Mouse (Mus musculus) cerebral cortex, adult 2 months (tissue): Measurements from ENCODE around the gene Tmem72.

Experiments
- WGBS: fragments of 180-500 bp; shearing (Covaris S2); methylation state at CpG from one replicate; pipeline ENCODE4 v1.1.7; 2018; 5-methylcytosine and 5-hydroxymethylcytosine counted together

Gene Tmem72

DNA sequence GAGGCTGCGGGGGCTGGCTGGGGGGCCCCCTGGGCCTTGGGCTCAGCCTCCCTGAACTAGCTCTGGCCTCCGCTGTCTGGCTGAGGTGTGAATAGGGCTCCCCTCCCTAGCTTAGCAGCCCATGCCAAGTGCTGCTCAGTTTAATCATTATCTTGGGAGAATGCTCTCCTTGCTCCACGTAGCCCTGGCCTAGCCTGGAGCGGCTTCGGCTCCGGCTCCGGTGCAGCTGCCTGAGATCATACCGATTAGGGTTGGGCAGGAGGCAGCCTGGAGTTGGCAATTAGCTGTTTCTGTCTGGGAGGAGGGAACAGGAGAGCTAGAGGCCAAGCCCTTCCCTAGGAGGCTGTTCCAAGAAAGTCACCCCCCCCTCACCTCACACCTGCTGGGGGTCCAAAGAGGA, at the start of gene Tmem72:
Gene Tmem72, minus strand, starts transcription at position 248 of the 400 bp plus-strand sequence.
- WGBS: 72% methylated on average over 8 of the region's 8 CpGs

DNA sequence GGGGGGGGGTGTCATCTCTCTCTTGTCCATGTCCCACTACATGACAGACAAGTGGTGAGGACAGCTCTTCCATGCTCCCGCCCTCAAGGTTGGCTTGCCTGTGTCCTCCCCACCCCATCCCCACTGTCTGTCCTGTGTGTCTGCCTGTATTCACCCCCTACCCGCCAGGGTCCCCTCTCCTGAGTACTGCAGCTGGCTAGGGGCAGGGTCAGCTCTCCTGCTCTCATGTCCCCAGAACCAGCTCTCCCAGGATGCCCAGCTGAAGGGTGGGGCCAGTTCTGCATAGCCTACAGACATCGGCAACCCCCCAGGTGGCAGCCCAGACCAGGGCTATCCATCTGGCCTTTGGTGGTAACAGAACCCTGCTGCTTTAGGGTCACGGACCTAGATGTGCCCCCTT, 47.8 kb upstream of the Tmem72 start:
- WGBS: 96% methylated on average over 4 of the region's 4 CpGs

DNA sequence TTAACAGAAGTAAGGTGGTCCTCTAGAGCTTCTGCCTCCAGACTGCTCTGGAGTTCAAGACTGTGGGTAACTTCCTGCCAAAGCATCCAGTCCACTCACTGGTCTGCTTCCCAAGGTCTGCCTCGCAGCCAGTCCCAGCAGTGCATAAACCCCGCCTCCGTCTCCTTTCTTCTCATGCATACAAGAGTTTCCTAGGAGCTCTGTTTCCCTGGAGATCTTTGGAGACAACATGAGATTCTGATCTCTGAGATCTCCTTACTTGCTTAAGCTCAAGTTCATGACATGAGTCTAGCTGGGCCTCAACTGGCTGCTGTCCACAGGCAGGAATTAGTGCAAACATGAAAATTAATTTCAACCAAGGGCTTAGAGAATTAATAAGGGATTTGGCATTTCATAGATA, 45.6 kb upstream of the Tmem72 start:
- 53% methylated on average over 3 of the region's 3 CpGs for WGBS

DNA sequence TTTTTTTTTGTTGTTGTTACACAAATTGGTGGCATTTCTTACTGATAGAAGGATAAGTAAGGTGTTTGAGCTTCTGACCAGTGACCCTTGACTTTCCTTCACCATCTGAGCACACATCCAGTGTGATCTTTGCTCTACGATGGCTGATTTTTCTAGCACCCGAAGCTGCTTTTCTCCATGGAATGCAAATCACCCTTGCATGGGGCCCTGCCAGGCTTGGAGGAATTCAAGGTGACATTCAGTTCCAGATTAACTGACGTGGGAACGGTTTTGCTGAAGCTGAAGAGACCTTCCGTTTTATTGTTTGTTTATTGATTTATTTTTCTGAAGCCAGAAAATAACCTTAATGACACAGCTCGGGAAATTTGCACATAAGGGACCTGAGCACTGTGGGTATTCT, 43.5 kb upstream of the Tmem72 start:
- 83% methylated on average over 6 of the region's 6 CpGs for WGBS

DNA sequence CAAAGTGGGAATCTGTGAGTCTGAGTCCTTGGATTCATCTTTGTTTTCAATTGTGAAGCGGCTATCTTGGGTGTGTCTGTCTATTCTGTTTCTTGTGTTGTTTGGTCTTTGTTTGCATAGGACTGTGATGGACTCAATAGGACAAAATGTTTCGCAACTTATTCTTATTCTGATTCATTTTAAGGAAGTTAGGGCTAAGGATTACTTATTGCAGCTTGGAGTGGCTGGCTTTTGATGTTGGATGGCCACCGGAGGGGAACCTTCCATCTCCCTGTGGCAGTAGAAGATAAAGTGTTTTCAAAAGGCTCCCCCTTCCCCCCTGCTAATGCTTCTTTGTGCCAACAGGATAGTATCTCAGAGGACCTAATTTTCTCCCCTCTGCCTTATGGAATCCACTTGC, 39.7 kb upstream of the Tmem72 start:
- WGBS: 92% methylated on average over 3 of the region's 3 CpGs

DNA sequence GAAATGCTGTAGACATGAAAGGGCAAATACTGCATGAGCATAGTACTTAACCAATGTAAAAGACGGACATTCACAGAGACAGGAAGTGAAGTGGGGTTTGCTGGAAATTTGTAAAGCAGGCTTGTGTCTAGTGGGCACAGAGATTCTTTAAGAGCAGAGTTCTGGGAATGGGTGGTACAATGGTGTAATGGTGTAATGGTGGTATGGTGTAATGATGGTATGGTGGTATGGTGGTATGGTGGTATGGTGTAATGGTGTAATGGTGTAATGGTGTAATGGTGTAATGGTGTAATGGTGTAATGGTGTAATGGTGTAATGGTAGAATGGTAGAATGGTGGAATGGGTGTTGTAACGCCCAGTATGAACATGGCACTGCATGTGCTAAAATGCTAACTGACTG, 21.3 kb upstream of the Tmem72 start:
- 84% methylated on average over 2 of the region's 2 CpGs for WGBS

DNA sequence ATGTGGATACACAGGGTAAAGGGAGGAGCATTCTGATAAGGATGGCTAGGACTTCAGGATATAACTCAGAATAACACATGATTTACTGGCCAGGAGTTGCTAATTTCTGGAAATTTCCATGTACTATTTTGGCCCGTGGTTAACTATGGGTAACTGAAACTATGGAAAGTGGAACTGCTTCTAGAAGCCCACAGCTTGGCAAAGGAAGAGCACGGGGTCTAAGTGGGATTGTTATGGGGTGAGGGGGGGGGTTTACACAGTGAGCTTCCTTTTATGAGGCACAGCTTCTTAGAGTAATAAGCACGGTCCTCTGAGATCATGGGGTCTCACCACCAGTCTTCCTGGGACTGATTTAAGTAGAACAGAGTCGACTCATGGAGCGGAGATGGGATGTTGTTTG, 18.6 kb upstream of the Tmem72 start:
- WGBS: 87% methylated on average over 5 of the region's 5 CpGs

DNA sequence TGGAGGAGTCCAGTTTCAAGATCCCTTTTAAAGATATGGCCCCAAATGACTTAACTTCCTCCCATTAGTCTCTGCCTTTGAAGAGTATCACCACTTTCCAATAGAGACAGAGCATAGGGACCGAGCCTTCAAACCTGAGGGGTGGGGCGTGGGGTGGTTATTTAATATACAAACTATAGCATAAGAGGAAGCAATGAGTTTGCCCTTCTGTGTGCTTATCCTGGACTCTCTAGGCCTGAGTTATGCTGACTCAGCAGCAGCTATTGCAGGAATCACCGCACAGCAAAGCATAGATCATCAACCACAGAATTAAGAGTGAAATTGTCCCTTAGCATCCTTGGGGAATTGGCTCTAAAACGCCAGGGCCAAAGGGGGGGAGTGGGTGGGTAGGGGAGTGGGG, 16.9 kb upstream of the Tmem72 start:
- 82% methylated on average over 4 of the region's 4 CpGs for WGBS

DNA sequence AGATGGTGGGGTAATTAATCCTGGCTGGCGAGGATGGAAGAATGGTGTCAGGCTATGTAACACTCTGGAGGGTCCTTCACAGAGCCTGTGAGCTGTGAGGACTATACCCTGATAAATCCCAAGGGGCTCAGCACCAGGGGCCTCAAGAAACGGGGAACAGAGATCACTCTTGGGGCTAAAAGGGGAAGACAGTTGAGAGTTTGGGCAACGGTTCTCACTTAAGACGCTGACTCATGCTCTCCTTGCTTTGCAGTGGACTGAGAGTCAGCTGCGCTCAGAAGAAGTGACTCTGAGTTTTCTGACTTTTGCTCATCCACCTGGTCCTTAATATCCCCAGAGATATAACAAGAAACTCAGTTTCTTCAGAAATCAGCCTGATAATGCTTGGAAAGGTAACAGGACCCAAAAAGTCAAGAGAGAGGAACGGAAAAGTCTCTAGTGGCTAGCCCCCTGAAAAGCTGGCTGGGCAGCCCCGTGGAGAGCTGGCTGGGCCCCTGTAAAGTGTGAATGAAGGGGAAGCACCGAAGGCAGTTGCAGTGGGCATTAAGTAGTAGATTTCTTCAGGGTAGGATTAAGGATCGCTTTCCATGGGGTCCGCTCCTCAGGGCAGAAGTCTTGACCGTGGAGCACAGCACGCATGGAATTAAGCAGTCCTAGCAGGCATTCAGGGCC, 7.9 kb upstream of the Tmem72 start:
- WGBS: 83% methylated on average over 12 of the region's 12 CpGs

DNA sequence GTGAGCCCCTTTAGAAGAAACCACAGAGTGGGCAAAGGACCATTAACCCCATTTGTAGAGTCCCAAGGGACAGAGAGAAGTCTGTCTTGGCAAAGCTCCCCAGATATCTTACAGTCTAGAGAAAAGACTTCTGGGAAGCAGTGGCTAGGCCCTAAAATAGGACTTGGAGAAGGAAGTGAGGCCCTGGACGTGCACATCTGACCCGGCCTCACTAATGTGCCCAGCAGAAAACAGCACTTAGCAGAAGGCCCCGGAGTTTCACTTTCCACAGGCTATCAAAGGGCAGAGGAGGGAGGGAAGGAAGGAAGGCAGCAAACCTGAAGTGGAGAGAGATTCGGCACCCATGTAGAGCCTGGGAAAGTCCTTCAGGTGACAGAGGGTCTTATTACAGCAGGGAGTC, 2.2 kb upstream of the Tmem72 start:
- WGBS: 82% methylated on average over 4 of the region's 4 CpGs

DNA sequence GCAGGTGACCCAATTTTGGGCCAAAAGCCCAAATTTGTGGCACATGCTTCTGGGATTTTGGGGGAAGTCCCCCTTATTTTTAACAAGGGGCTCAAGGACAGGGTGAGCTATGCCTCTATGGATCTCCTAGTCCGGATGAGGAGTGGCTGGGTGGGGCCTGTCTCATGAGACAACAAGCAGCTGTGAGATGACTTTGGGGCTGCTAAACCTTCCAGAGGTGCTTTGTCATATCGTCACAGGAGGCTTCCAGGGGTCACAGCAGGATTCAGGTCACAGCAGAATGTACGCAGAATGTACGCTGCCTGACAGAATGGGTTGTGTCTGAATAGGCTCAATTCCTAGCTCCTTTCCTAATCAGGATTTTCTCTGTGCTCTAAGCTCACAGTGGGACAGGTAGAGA, 1.6 kb upstream of the Tmem72 start:
- 91% methylated on average over 4 of the region's 4 CpGs for WGBS

DNA sequence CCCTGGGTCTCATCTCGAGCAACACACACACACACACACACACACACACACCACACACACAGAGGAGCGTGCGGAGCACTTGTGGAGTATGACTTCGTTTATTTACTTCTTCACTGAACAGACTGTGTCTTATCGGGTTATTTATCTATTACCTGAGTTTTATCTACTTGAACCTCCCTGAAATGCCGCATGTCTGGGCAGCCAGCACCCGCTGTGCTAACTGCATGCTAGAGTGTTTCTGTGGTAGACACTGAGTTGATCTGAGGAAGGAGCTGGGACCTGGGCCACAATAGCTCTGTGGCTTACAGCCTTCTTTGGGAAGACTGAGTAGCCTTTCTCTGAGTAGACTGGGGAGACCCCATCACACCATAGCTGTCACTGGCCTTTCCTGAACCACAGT, 1.1 kb upstream of the Tmem72 start:
- 92% methylated on average over 7 of the region's 7 CpGs for WGBS

DNA sequence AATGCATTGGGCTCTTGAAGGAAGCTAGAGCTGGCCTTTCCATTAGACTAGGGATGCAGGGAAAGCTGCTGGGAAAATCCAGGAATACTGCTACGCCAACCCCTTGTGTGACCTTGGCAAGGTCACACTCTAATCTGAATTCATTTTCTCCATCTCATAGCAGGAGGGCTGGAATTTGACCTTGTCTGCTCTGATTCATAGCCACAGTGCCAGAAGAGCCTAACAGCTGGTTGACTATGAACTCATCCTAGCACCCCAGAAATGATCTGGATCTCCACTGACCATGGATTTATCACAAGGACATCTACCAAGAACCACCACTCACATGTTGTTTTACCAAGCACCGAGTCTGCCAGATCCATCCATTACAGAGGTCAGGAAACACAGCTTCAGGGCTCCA, 1.5 kb downstream of the Tmem72 start:
- 91% methylated on average over 2 of the region's 2 CpGs for WGBS

DNA sequence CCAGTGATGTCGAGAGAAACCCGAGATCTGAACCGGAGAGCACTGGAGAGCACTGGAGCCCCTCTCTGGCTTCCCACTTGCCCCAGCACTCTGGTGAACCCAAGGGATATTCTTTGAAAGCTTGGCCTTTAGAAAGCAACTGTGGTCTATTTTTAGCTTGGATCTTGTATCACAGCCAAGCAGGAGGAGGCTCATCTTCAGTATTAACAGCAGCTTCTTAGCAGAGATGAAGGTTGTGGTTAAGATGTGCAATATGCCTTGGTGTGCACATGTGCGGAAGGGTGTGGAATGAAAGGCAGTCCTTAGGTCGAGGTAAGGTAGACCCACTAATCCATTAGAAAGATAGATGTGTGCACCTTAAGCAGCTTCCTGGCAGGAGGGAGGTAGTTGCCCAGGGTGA, 2.1 kb downstream of the Tmem72 start:
- 73% methylated on average over 5 of the region's 5 CpGs for WGBS

DNA sequence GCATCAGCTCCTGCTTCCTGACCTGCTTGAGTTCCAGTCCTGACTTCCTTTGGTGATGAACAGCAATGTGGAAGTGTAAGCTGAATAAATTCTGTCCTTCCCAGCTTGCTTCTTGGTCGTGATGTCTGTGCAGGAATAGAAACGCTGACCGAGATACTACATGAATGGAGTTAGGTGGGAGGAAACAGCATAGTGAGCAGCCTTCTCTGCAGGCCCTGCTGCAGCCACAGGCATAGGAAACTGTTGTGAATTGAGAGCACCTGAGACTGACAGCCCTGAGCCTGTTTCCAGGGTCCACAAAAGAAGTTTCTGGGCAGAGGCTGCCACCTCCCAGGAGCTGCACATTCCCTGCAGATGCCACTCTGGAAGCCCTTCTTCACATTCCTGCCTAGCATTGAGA, 2.7 kb downstream of the Tmem72 start:
- 61% methylated on average over 3 of the region's 3 CpGs for WGBS

DNA sequence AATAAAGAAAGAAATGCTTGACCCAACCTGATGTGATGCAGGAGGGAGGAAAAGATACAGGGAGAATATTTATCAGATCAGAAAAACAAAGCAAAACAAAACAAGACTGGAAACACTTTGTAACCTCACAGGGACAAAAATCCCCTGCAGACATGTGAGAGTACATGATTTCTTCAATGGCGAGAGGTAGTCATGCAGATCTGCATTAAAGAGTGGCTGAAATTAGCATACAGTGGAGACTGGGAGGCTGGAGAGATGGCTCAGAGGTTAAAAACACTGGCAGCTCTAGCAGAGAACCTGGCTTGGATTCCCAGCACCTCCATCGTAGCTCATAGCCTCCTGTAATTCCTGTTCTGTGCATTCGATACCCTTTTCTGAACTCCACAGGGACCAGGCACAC, 4.2 kb downstream of the Tmem72 start:
- 92% methylated on average over 3 of the region's 3 CpGs for WGBS

DNA sequence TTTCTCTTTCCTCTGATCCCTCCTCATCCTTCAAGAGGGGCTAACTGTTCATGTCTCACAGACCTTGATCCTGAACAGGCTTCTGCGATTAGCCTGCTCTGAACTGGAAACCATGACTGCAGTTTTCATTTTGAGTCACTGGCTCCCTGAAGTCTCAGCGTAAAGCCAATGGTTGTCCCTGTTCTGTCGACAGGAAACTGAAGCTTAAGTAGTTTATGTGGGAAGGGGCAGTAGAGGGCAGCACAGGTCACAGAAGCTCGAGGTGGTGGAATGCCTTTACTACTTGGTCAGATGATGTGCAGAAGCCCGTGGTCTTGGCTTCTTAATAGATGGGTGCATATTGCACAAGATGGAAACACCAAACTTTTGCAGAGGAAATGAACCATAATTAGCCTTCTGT, 4.7 kb downstream of the Tmem72 start:
- WGBS: 50% methylated on average over 5 of the region's 5 CpGs

DNA sequence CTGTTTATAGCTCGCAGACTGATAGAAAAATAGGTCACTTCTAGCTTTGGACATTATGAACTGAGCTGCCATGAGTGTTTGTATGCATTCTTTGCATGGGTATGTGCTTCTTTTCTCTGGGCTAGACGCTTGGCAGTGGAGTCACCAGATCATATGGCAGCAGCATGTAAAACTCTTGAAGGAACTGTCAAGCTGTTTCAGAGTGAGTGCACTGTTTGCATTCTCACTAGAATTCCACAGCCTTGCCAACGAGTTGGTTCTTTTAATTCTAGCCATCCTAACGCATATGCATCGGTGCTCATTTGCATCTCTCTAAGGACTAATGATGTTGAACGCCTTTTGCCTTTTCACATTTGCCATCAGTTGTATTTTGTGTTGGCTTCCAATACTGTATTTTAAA, 12.4 kb downstream of the Tmem72 start:
- 36% methylated on average over 6 of the region's 6 CpGs for WGBS

DNA sequence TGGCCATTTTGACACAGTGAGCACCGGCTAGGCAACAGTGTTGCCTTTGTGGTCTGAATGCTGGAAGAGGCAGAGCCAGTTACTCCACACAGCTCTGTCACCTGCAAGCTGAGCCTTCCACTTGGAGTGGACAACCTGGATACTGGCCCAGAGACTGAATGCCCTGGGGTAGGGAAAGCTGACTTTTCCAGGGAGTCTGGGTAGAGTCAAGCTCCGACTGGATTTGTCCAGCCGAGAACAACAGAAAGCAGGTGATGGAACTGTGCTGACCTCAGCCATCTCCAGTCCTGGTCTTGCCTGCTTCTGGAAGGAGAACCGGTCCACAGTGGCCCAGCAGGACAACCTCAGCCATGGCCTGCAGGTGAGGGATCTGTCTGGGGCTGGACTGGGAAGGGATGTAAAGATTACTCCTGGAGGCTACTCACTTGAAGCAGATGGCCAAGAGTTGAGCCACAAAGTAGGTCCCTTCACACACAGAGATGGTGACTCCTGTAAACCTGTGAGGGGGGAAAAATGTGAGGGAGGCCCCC, 18.8 kb downstream of the Tmem72 start:
- 92% methylated on average over 4 of the region's 4 CpGs for WGBS

DNA sequence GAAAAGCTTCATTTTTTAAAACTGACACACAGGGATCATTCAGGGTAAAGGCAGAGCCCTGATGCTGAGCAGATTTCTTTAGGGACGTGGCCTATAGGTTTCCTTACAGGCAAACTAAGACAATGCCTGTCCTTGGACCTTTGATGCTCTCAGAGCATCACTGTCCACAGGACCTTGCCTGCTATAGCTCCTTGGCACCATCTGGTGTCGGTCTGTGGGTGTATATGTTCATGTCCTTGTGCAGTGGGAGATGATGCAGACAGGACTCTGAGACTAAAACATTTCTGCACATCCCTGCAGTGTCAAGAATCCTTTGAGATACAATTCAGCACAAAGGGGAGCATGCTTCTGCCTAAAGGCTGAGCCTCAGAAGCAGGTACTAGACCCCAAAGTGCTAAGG, 19.3 kb downstream of the Tmem72 start:
- WGBS: 63% methylated on average over 2 of the region's 2 CpGs

DNA sequence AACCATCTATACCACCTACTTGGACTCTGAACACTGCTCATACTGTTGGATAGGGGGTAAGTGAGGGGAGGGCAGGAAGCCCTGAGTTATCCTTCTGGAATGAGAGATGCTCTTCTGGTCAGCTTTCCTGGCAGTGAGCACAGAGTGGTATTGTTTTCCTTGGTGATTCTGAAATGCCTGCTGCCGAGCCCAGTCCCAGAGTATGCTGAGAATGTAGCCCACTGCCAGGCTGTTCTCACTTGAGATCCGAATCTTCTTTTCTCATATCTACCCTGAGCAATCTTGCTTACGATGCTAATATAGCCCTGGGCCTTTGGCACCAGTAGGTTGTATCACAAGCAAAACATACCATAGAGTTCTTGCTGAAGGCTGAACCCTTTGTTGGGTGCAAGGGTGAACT, 22.4 kb downstream of the Tmem72 start:
- WGBS: 58% methylated on average over 3 of the region's 3 CpGs

DNA sequence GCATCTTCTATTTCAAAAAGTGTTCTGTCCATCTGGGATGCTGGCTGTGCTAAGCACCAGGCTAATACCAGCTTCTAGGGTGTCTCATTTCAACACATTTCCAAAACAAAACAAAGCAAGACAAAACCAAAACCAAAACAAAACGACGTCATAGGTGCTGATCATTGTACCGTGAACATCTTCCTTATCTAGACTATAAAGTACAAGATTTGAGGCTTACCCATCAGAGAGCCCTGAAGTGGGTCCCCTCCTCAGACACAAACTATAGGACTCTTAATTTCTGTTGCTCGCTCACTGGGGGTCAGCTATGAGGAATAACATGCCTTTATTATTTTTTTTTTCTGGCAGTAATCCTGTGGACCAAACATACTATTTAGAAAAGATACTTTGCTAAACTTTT, 23.1 kb downstream of the Tmem72 start:
- 85% methylated on average over 4 of the region's 4 CpGs for WGBS

DNA sequence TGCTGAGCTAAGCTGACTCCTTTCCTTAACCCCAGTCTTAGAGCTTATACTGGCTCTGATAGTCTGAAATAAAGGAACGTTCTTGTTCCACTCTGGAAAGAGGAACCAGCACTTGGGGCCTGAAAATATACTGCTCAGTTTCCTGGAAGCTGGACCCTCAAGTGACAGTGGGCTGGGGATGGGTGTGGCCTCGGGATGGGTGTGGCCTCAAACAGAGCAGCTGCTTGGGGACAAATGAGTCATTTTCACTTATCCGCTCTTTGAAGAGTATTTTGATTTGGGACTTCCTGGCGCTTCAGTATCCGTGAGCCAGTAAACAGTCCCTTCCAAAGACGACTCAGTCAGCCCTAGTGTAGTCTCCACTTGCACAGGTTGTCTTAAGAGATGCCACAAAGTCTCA, 34.4 kb downstream of the Tmem72 start:
- 58% methylated on average over 6 of the region's 6 CpGs for WGBS
